Mouse (Mus musculus) forelimb bud, embryonic 11.5 days (tissue): Measurements from ENCODE around the gene Ankrd54.

Experiments
- DNase-seq: peaks from one replicate; pipeline ENCODE4 v3.0.0-alpha.2; 2012; ENCODE audit warnings: low read depth, low spot score

Ankrd54 gene

GRCm38 (mm10) chr15:79075658-79076365 lies 13.1 kb upstream of the Ankrd54 start:
- DNase-seq = no peak

GRCm38 (mm10) chr15:79074913-79075532 lies 12.3 kb upstream of the Ankrd54 start, which contains the start of gene Eif3l:
TSS of gene Eif3l (plus strand) at chr15:79075179.
- peak; percentile 86 for DNase-seq

GRCm38 (mm10) chr15:79074446-79074845 lies 11.8 kb upstream of the Ankrd54 start:
- no peak for DNase-seq

- no peak for DNase-seq
These were observed 11.1 kb upstream of the Ankrd54 start for GRCm38 (mm10) chr15:79073752-79074151.

GRCm38 (mm10) chr15:79071117-79072039 lies 8.7 kb upstream of the Ankrd54 start:
- DNase-seq = peak; percentile 28

GRCm38 (mm10) chr15:79068416-79068815 lies 5.7 kb upstream of the Ankrd54 start:
- no peak for DNase-seq

GRCm38 (mm10) chr15:79067631-79068030 lies 4.9 kb upstream of the Ankrd54 start:
- DNase-seq = no peak

GRCm38 (mm10) chr15:79066276-79066675 lies 3.6 kb upstream of the Ankrd54 start:
- peak; percentile 52 for DNase-seq

- no peak for DNase-seq
These were observed 2.5 kb upstream of the Ankrd54 start for GRCm38 (mm10) chr15:79065086-79065770.

- no peak for DNase-seq
These were observed 557 bp upstream of the Ankrd54 start for GRCm38 (mm10) chr15:79063160-79063740.

GRCm38 (mm10) chr15:79060887-79061565 lies 1.7 kb downstream of the Ankrd54 start:
- no peak for DNase-seq

- DNase-seq = no peak
These were observed 4.8 kb downstream of the Ankrd54 start for GRCm38 (mm10) chr15:79057850-79058249.

- no peak for DNase-seq
These were observed 6.1 kb downstream of the Ankrd54 start for GRCm38 (mm10) chr15:79056601-79057000.

GRCm38 (mm10) chr15:79052366-79052765 lies 10.3 kb downstream of the Ankrd54 start:
- DNase-seq = no peak

GRCm38 (mm10) chr15:79051461-79052360 lies 11.0 kb downstream of the Ankrd54 start:
- no peak for DNase-seq

- no peak for DNase-seq
These were observed 11.7 kb downstream of the Ankrd54 start for GRCm38 (mm10) chr15:79050964-79051363.

GRCm38 (mm10) chr15:79050160-79050845 lies 12.4 kb downstream of the Ankrd54 start:
- DNase-seq = no peak

- no peak for DNase-seq
These were observed 14.5 kb downstream of the Ankrd54 start for GRCm38 (mm10) chr15:79048186-79048585.

- DNase-seq = no peak
These were observed 17.9 kb downstream of the Ankrd54 start for GRCm38 (mm10) chr15:79044837-79045236.
